Mouse (Mus musculus): Measurements from ENCODE around the gene Aamp. TPM values are rescaled to one million over a fixed set of nuclear protein-coding genes. Genes with fewer than 3 reads are reported as not detected.
A peak's percentile ranks its signal among the peaks of the same experiment; 100 is the strongest.

Aamp gene
- polyA plus RNA-seq, 1 experiment from 2014 or later: 258 TPM

DNA sequence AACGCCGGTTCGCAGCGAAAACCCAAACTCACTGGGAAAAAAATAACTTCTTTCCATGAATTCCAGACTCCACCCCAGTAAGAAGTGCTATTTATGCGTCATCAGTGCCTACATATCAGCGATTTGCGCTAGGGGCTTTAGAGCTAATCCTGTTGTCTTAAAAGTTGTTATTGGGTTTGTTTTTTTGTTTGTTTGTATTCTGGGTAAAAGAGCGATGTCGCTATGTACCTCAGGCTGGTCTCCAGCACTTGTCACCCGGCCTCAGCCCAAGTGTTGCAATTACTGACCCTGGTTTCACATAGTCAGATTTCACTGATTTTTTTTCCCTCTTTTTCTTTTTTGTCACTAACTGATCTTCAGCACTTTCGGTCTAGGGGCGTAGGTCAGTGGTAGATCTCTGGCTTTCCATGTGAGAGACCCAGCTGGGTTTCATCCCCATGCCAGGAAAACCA, 19.8 kb upstream of the Aamp start:
- Histone ChIP-seq H3K4me1 (ENCODE audit: control insufficient read depth, insufficient read depth, low read length) (peaks cover 7% of the 10 kb centered on the region), H3K27me3 (ENCODE audit: control insufficient read depth, insufficient read depth, low read length) (no peaks in the 10 kb centered on the region), H3K9ac (ENCODE audit: low read depth, low read length) (peak overlapping the region; percentile 79), H3K4me3 (ENCODE audit: low read length) (peak overlapping the region; percentile 70), H3K27ac (ENCODE audit: low read depth, low read length) (peak overlapping the region; percentile 86), H3K9me3 (ENCODE audit: control insufficient read depth, low read length) (no peaks in the 10 kb centered on the region), H3K36me3 (ENCODE audit: control insufficient read depth, insufficient read depth, low read length) (no peaks in the 10 kb centered on the region), H3K4me2 (replicated peaks; ENCODE audit: low read depth, low read length) (peak overlapping the region; percentile 81)
- no peak for ATAC-seq (ENCODE audit: low FRiP score, low TSS enrichment)
- 3% methylated on average over 12 of the region's 12 CpGs for WGBS

- H3K27me3 ChIP-seq (ENCODE audit: control insufficient read depth, insufficient read depth, low read length): no peaks in the 10 kb centered on the region
These were observed 19.2 kb upstream of the Aamp start for GRCm38 (mm10) chr1:74303509-74304338.

DNA sequence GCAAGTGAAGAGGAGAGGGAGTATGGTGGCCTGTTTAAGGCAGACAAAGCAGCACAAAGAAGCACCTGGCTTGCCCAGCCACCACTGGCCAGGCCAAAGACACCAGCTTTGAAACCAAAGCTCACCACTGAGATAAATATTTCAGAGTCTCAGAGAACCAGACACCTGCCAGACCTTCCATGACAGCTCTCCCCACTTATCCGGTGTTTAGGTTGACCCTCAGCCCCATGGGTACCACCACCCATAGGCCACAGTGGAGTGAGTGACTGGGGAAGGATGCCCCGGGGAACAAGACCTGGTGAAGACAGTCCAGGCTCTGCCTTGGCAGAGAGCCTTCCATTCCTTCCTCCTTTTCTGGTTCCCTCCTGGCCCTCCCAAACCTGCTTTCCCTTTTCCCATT, 18.3 kb upstream of the Aamp start:
- no peaks in the 10 kb centered on the region for H3K9me3 ChIP-seq (ENCODE audit: control insufficient read depth, low read length)
- peak overlapping the region; percentile 70; the same call in 1 of the 2 replicates for H3K4me3 ChIP-seq (ENCODE audit: low read length)
- no peak overlapping the region for H3K27ac ChIP-seq (ENCODE audit: low read depth, low read length)
- H3K9ac ChIP-seq (ENCODE audit: low read depth, low read length): peak overlapping the region; percentile 79; the same call in 1 of the 2 replicates
- ATAC-seq (ENCODE audit: low FRiP score, low TSS enrichment): no peak
- peaks cover 13% of the 10 kb centered on the region for H3K4me1 ChIP-seq (ENCODE audit: control insufficient read depth, insufficient read depth, low read length)
- peak overlapping the region; percentile 81; the same call in 1 of the 2 replicates for H3K4me2 ChIP-seq (replicated peaks; ENCODE audit: low read depth, low read length)
- WGBS: 59% methylated on average over 2 of the region's 2 CpGs
- H3K27me3 ChIP-seq (ENCODE audit: control insufficient read depth, insufficient read depth, low read length): no peaks in the 10 kb centered on the region
- H3K36me3 ChIP-seq (ENCODE audit: control insufficient read depth, insufficient read depth, low read length): no peaks in the 10 kb centered on the region

More at GRCm38 (mm10) chr1:74303509-74304338, 19.2 kb upstream of the Aamp start:
- Histone ChIP-seq H3K4me2 (replicated peaks; ENCODE audit: low read depth, low read length) (peak overlapping the region; percentile 81), H3K9me3 (ENCODE audit: control insufficient read depth, low read length) (no peaks in the 10 kb centered on the region), H3K4me1 (ENCODE audit: control insufficient read depth, insufficient read depth, low read length) (peaks cover 10% of the 10 kb centered on the region), H3K4me3 (ENCODE audit: low read length) (peak overlapping the region; percentile 70), H3K9ac (ENCODE audit: low read depth, low read length) (peak overlapping the region; percentile 79), H3K27ac (ENCODE audit: low read depth, low read length) (peak overlapping the region; percentile 86), H3K36me3 (ENCODE audit: control insufficient read depth, insufficient read depth, low read length) (no peaks in the 10 kb centered on the region)
- peak; percentile 94 for ATAC-seq (ENCODE audit: low FRiP score, low TSS enrichment)
- under 1% methylated on average over 56 of the region's 56 CpGs for WGBS

GRCm38 (mm10) chr1:74302229-74302628, 17.7 kb upstream of the Aamp start:
- ATAC-seq (ENCODE audit: low FRiP score, low TSS enrichment): no peak
- no peaks in the 10 kb centered on the region for H3K9me3 ChIP-seq (ENCODE audit: control insufficient read depth, low read length)

DNA sequence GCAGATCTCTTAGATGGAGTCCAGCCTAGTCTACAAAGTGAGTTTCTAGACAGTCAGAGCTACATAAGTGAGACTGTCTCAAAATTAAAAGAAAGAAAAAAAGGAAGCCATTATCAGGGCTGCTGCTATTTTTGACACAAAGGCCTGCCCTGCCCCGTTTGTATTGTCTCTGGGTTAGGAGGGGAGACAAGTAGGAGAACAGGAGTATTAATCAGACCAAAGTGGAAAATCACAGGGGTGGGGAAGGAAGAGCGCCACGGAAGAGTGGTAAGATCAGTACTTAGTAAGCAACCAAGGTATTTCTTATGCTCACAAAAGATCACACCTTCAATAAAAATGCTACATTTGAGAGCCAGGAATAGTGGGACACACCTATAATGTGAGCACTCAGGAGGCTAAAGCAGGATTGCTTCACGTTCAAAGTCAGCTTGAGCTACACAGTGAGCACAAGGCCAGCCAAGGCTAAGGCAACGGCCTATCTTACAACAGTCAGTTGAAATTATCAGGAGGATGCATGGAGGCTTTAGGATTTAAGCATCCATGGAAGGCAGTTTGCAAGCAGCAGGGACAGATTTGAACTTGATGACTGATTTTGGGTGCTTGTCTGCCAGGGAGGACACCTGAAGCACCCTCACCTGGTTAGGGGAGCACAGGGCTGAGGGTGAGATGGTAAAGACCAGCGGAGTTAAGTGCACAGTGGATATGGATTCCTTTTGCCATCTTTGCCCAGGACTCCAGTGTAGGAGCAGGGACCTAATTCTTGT, 16.0 kb upstream of the Aamp start:
- peaks cover 34% of the 10 kb centered on the region for H3K4me1 ChIP-seq (ENCODE audit: control insufficient read depth, insufficient read depth, low read length)
- H3K27me3 ChIP-seq (ENCODE audit: control insufficient read depth, insufficient read depth, low read length): no peaks in the 10 kb centered on the region
- no peak overlapping the region for H3K27ac ChIP-seq (ENCODE audit: low read depth, low read length)
- H3K9me3 ChIP-seq (ENCODE audit: control insufficient read depth, low read length): no peaks in the 10 kb centered on the region
- WGBS: 87% methylated on average over 6 of the region's 6 CpGs
- H3K36me3 ChIP-seq (ENCODE audit: control insufficient read depth, insufficient read depth, low read length): no peaks in the 10 kb centered on the region
- H3K9ac ChIP-seq (ENCODE audit: low read depth, low read length): no peak overlapping the region
- no peak overlapping the region for H3K4me3 ChIP-seq (ENCODE audit: low read length)
- no peak for ATAC-seq (ENCODE audit: low FRiP score, low TSS enrichment)
- no peak overlapping the region for H3K4me2 ChIP-seq (replicated peaks; ENCODE audit: low read depth, low read length)

More at GRCm38 (mm10) chr1:74302229-74302628, 17.7 kb upstream of the Aamp start:
- no peaks in the 10 kb centered on the region for H3K27me3 ChIP-seq (ENCODE audit: control insufficient read depth, insufficient read depth, low read length)
- peaks cover 17% of the 10 kb centered on the region for H3K4me1 ChIP-seq (ENCODE audit: control insufficient read depth, insufficient read depth, low read length)
- H3K4me2 ChIP-seq (replicated peaks; ENCODE audit: low read depth, low read length): no peak overlapping the region; the same call in 1 of the 2 replicates
- H3K36me3 ChIP-seq (ENCODE audit: control insufficient read depth, insufficient read depth, low read length): no peaks in the 10 kb centered on the region
- WGBS: 72% methylated on average over 7 of the region's 7 CpGs
- no peak overlapping the region for H3K27ac ChIP-seq (ENCODE audit: low read depth, low read length)
- H3K9ac ChIP-seq (ENCODE audit: low read depth, low read length): no peak overlapping the region
- no peak overlapping the region for H3K4me3 ChIP-seq (ENCODE audit: low read length)

GRCm38 (mm10) chr1:74298996-74299395, 14.5 kb upstream of the Aamp start:
- H3K9me3 ChIP-seq (ENCODE audit: control insufficient read depth, low read length): no peaks in the 10 kb centered on the region
- H3K27ac ChIP-seq (ENCODE audit: low read depth, low read length): no peak overlapping the region
- H3K4me1 ChIP-seq (ENCODE audit: control insufficient read depth, insufficient read depth, low read length): peaks cover 43% of the 10 kb centered on the region
- no peak overlapping the region for H3K9ac ChIP-seq (ENCODE audit: low read depth, low read length)
- WGBS: 80% methylated on average over 5 of the region's 5 CpGs
- H3K27me3 ChIP-seq (ENCODE audit: control insufficient read depth, insufficient read depth, low read length): no peaks in the 10 kb centered on the region
- H3K4me3 ChIP-seq (ENCODE audit: low read length): no peak overlapping the region
- H3K4me2 ChIP-seq (replicated peaks; ENCODE audit: low read depth, low read length): no peak overlapping the region
- no peak for ATAC-seq (ENCODE audit: low FRiP score, low TSS enrichment)
- H3K36me3 ChIP-seq (ENCODE audit: control insufficient read depth, insufficient read depth, low read length): 0 out of 2 replicates have a peak, but pooled peaks cover 4% of the 10 kb centered on the region

GRCm38 (mm10) chr1:74298157-74298750, 13.7 kb upstream of the Aamp start:
- Histone ChIP-seq H3K4me1 (ENCODE audit: control insufficient read depth, insufficient read depth, low read length) (peaks cover 43% of the 10 kb centered on the region), H3K27ac (ENCODE audit: low read depth, low read length) (no peak overlapping the region; the same call in 1 of the 2 replicates), H3K9me3 (ENCODE audit: control insufficient read depth, low read length) (no peaks in the 10 kb centered on the region), H3K4me2 (replicated peaks; ENCODE audit: low read depth, low read length) (no peak overlapping the region), H3K4me3 (ENCODE audit: low read length) (no peak overlapping the region), H3K27me3 (ENCODE audit: control insufficient read depth, insufficient read depth, low read length) (no peaks in the 10 kb centered on the region), H3K36me3 (ENCODE audit: control insufficient read depth, insufficient read depth, low read length) (0 out of 2 replicates have a peak, but pooled peaks cover 6% of the 10 kb centered on the region), H3K9ac (ENCODE audit: low read depth, low read length) (no peak overlapping the region; the same call in 1 of the 2 replicates)
- no peak for ATAC-seq (ENCODE audit: low FRiP score, low TSS enrichment)
- WGBS: 86% methylated on average over 5 of the region's 5 CpGs

GRCm38 (mm10) chr1:74297269-74297668, 12.7 kb upstream of the Aamp start:
- 0 out of 2 replicates have a peak, but pooled peaks have one; percentile 6 for ATAC-seq (ENCODE audit: low FRiP score, low TSS enrichment)
- Histone ChIP-seq H3K9me3 (ENCODE audit: control insufficient read depth, low read length) (no peaks in the 10 kb centered on the region), H3K27ac (ENCODE audit: low read depth, low read length) (peak overlapping the region; percentile 95), H3K9ac (ENCODE audit: low read depth, low read length) (no peak overlapping the region), H3K4me1 (ENCODE audit: control insufficient read depth, insufficient read depth, low read length) (peaks cover 37% of the 10 kb centered on the region), H3K36me3 (ENCODE audit: control insufficient read depth, insufficient read depth, low read length) (peaks cover 14% of the 10 kb centered on the region; the same call in 1 of the 2 replicates), H3K4me3 (ENCODE audit: low read length) (no peak overlapping the region), H3K27me3 (ENCODE audit: control insufficient read depth, insufficient read depth, low read length) (no peaks in the 10 kb centered on the region), H3K4me2 (replicated peaks; ENCODE audit: low read depth, low read length) (no peak overlapping the region)
- WGBS: 42% methylated on average over 3 of the region's 3 CpGs
